In the genomic region with DNA sequence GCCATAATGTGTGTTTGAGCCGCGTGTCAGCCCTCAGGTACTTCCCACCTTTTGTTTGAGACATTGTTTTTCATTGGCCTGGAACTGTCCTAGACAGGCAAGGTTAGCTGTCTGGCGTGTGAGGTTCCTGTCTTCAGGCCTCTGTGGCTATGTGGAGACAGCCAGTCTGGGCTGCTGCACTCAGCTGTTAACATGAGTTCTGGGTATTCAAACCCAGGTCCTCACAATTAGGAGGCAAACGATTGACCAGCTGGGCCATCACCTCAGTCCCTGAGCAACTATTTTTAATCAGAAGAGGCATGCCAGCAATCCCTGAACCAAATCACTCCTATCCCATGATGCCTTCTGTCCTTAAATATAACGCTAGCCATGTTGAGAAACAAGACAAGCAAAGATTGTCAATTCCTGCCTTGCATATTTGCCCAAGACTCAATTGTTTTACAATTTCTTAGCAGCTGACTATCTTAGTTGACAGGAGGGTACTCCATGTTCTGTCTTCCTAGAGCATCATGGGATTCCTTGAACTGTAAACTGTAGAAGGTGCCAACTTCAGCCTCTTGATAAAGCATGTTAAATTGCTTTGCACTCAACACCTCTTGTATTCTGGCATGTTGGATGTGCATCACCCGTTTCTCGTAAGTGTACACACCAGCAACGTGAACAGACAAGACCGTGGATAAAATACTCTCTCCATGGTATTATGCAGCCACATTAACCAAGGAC, we compare ENCODE assay signal across 13 mouse cellular contexts.
"Had no signal": no experiment of that assay in that cellular context is flagged by ENCODE, and none has a peak within 500 bp of the region (broad histone marks: within the 10 kb centered on the region; RNA-seq: fewer than 3 reads in every experiment).

No protein-coding gene starts in this region.

- H3K4me2 ChIP-seq: limb, embryonic 12.5 days; lung, embryonic 14.5 days; midbrain, embryonic 11.5 days; midbrain, embryonic 15.5 days; neural tube, embryonic 12.5 days had no signal

- H3K4me3 ChIP-seq: limb, embryonic 12.5 days; megakaryocyte, embryonic 14.5 days; midbrain, embryonic 15.5 days; neural tube, embryonic 12.5 days had no signal

- H3K27ac ChIP-seq: limb, embryonic 12.5 days; macrophage; midbrain, embryonic 15.5 days; neural tube, embryonic 12.5 days had no signal

- H3K36me3 ChIP-seq: limb, embryonic 12.5 days; midbrain, embryonic 15.5 days; neural tube, embryonic 12.5 days had no signal

- H3K9me3 ChIP-seq: limb, embryonic 12.5 days; megakaryocyte, embryonic 14.5 days; midbrain, embryonic 15.5 days; neural tube, embryonic 12.5 days had no signal

- ATAC-seq: midbrain, embryonic 15.5 days had no signal

- H3K9ac ChIP-seq: limb, embryonic 12.5 days; lung, embryonic 14.5 days; midbrain, embryonic 15.5 days; neural tube, embryonic 12.5 days had no signal

- H3K27me3 ChIP-seq: limb, embryonic 12.5 days; megakaryocyte, embryonic 14.5 days; midbrain, embryonic 15.5 days; neural tube, embryonic 12.5 days had no signal

- DNase-seq: kidney, adult 8-10 months; kidney, postnatal 25 days; layer of hippocampus, postnatal 36 days; lung, embryonic 14.5 days; lung, postnatal 14 days; right cerebral cortex, postnatal 25 days; thymus, postnatal 36 days had no signal
